Mouse (Mus musculus): ENCODE measurements around the gene Cabin1. TPM values are rescaled to one million over a fixed set of nuclear protein-coding genes. Genes with fewer than 3 reads are reported as not detected.

The Cabin1 gene
- total and polyA plus RNA-seq, 3 experiments, result 27.2 to 115 (median 54.9) TPM

- H3K27ac ChIP-seq (ENCODE audit: control insufficient read depth, low read depth, low read length), result no peak overlapping the region
- TF ChIP-seq ZNF384 (IDR thresholded peaks at IDR 0.05; ENCODE audit: low read depth, low read length) (no peak), CTCF (IDR thresholded peaks at IDR 0.05 in 2 of 3, conservative IDR thresholded peaks at IDR 0.05 in 1 of 3; ENCODE audit: control insufficient read depth in 1 of 3, insufficient read depth in 1 of 3, low read depth in 2 of 3, low read length in 3 of 3, poor library complexity in 1 of 3, severe bottlenecking in 1 of 3) (peak in 1 of 3 experiments; percentile 13; a peak in 1 of 6 replicates)
- peak; percentile 38 for DNase-seq (ENCODE audit: low read depth, low spot score)
- peaks cover 32% of the 10 kb centered on the region for H3K79me2 ChIP-seq (ENCODE audit: control insufficient read depth, insufficient read depth, low read length, poor library complexity)
- no peaks in the 10 kb centered on the region for H3K9me3 ChIP-seq (replicated peaks; ENCODE audit: insufficient read depth, low read length)
- peaks cover 0 to 8% of the 10 kb centered on the region in 2 experiments; a peak in 2 of 4 replicates for H3K4me1 ChIP-seq (ENCODE audit: control insufficient read depth in 1 of 2, insufficient read depth in 2 of 2, low read length in 2 of 2)
- H3K36me3 ChIP-seq (ENCODE audit: control insufficient read depth in 1 of 2, insufficient read depth in 2 of 2, low read length in 2 of 2), result peaks cover 5 to 12% of the 10 kb centered on the region in 2 experiments
- no peak overlapping the region for H3K9ac ChIP-seq (ENCODE audit: control insufficient read depth, low read depth, low read length, poor library complexity, severe bottlenecking)
- H3K27me3 ChIP-seq (ENCODE audit: control insufficient read depth in 1 of 2, insufficient read depth in 2 of 2, low read length in 2 of 2), result no peaks in the 10 kb centered on the region
- H3K4me3 ChIP-seq (ENCODE audit: control insufficient read depth in 1 of 2, insufficient read depth in 1 of 2, low read depth in 2 of 2, low read length in 2 of 2), result no peak overlapping the region
These were observed 3.8 kb downstream of the Cabin1 start for GRCm38 (mm10) chr10:75760311-75760710.

GRCm38 (mm10) chr10:75756719-75757118 lies 7.4 kb downstream of the Cabin1 start:
- peaks cover 2 to 8% of the 10 kb centered on the region in 2 experiments for H3K36me3 ChIP-seq (ENCODE audit: control insufficient read depth in 1 of 2, insufficient read depth in 2 of 2, low read length in 2 of 2)
- TF ChIP-seq ELF1 (IDR thresholded peaks at IDR 0.05; ENCODE audit: low read depth, low read length) (no peak), MAFK (IDR thresholded peaks at IDR 0.05; ENCODE audit: borderline replicate concordance, low read depth, low read length) (no peak), NRF1 (IDR thresholded peaks at IDR 0.05; ENCODE audit: insufficient read depth, low read depth, low read length, poor library complexity, severe bottlenecking) (no peak), NELFE (IDR thresholded peaks at IDR 0.05; ENCODE audit: low read depth, low read length) (no peak), GATA1 (IDR thresholded peaks at IDR 0.05; ENCODE audit: low read depth, low read length) (no peak), TCF12 (IDR thresholded peaks at IDR 0.05; ENCODE audit: low read depth, low read length) (no peak), CHD1 (IDR thresholded peaks at IDR 0.05; ENCODE audit: low read depth, low read length) (no peak), POLR2A (IDR thresholded peaks at IDR 0.05; ENCODE audit: control insufficient read depth in 1 of 2, insufficient read depth in 1 of 2, low read depth in 1 of 2, low read length in 2 of 2, poor library complexity in 1 of 2) (no peak), GABPA (IDR thresholded peaks at IDR 0.05; ENCODE audit: low read depth, low read length) (no peak), ZC3H11A (IDR thresholded peaks at IDR 0.05; ENCODE audit: low read depth, low read length) (no peak), JUND (IDR thresholded peaks at IDR 0.05; ENCODE audit: low read depth, low read length) (no peak)
- no peak for DNase-seq (ENCODE audit: low read depth, low spot score)

DNA sequence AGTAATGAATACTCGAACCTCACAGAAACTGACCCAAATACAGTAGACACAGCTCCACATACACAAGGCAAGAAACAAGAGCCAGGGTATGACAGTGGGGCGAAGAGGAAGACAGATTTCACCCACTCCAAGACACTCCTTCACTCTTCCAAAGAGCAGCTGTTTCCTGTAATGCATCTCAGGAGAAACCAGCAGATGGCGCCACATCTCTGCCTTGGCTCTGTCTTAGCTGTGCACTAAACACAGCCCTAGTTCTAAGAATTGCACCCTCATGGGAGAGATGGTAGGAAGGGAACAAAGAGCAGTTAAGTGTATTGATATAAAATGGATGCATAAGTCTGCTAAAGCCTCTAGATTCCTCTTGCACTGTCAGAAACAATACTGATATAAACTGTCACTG lies 20.1 kb downstream of the Cabin1 start:
- H3K9ac ChIP-seq (ENCODE audit: control insufficient read depth, low read depth, low read length, poor library complexity, severe bottlenecking), result no peak overlapping the region
- no peaks in the 10 kb centered on the region for H3K4me1 ChIP-seq (ENCODE audit: control insufficient read depth in 1 of 2, insufficient read depth in 2 of 2, low read length in 2 of 2)
- peaks cover 0 to 17% of the 10 kb centered on the region in 2 experiments; a peak in 2 of 4 replicates for H3K36me3 ChIP-seq (ENCODE audit: control insufficient read depth in 1 of 2, insufficient read depth in 2 of 2, low read length in 2 of 2)
- DNase-seq (ENCODE audit: low read depth, low spot score), result peak; percentile 78
- H3K9me3 ChIP-seq (replicated peaks; ENCODE audit: insufficient read depth, low read length), result no peaks in the 10 kb centered on the region
- no peak overlapping the region for H3K27ac ChIP-seq (ENCODE audit: control insufficient read depth, low read depth, low read length)
- no peaks in the 10 kb centered on the region for H3K27me3 ChIP-seq (ENCODE audit: control insufficient read depth in 1 of 2, insufficient read depth in 2 of 2, low read length in 2 of 2)
- no peaks in the 10 kb centered on the region for H3K79me2 ChIP-seq (ENCODE audit: control insufficient read depth, insufficient read depth, low read length, poor library complexity)
- H3K4me3 ChIP-seq (ENCODE audit: control insufficient read depth in 1 of 2, insufficient read depth in 1 of 2, low read depth in 2 of 2, low read length in 2 of 2), result no peak overlapping the region
- TF ChIP-seq BHLHE40 (IDR thresholded peaks at IDR 0.05; ENCODE audit: borderline replicate concordance, low read depth, low read length) (no peak), CTCF (IDR thresholded peaks at IDR 0.05 in 2 of 3, conservative IDR thresholded peaks at IDR 0.05 in 1 of 3; ENCODE audit: control insufficient read depth in 1 of 3, insufficient read depth in 1 of 3, low read depth in 2 of 3, low read length in 3 of 3, poor library complexity in 1 of 3, severe bottlenecking in 1 of 3) (peak; percentile 87 to 96 (median 95)), TBP (IDR thresholded peaks at IDR 0.05; ENCODE audit: low read depth, low read length) (no peak), MYC (IDR thresholded peaks at IDR 0.05; ENCODE audit: low read depth, low read length) (no peak), MXI1 (IDR thresholded peaks at IDR 0.05; ENCODE audit: low read depth, low read length) (no peak), POLR2AphosphoS5 (IDR thresholded peaks at IDR 0.05; ENCODE audit: borderline replicate concordance, low read depth, low read length) (no peak), HCFC1 (IDR thresholded peaks at IDR 0.05; ENCODE audit: low read depth, low read length) (no peak), SIN3A (IDR thresholded peaks at IDR 0.05; ENCODE audit: low read length) (peak; percentile 41), RAD21 (IDR thresholded peaks at IDR 0.05; ENCODE audit: low read depth, low read length) (peak; percentile 79), ZNF384 (IDR thresholded peaks at IDR 0.05; ENCODE audit: low read depth, low read length) (peak; percentile 77), MAFK (IDR thresholded peaks at IDR 0.05; ENCODE audit: borderline replicate concordance, low read depth, low read length) (no peak), GATA1 (IDR thresholded peaks at IDR 0.05; ENCODE audit: low read depth, low read length) (no peak), ZKSCAN1 (IDR thresholded peaks at IDR 0.05; ENCODE audit: low read depth, low read length) (no peak), KAT2A (conservative IDR thresholded peaks at IDR 0.05; ENCODE audit: low read depth, low read length) (no peak), USF2 (IDR thresholded peaks at IDR 0.05; ENCODE audit: borderline replicate concordance in 1 of 2, insufficient read depth in 1 of 2, low read depth in 1 of 2, low read length in 2 of 2) (no peak), NRF1 (IDR thresholded peaks at IDR 0.05; ENCODE audit: insufficient read depth, low read depth, low read length, poor library complexity, severe bottlenecking) (no peak), TAL1 (IDR thresholded peaks at IDR 0.05; ENCODE audit: low read length) (no peak)

More at GRCm38 (mm10) chr10:75756719-75757118, 7.4 kb downstream of the Cabin1 start:
- Histone ChIP-seq H3K27me3 (ENCODE audit: control insufficient read depth in 1 of 2, insufficient read depth in 2 of 2, low read length in 2 of 2) (no peaks in the 10 kb centered on the region), H3K9me3 (replicated peaks; ENCODE audit: insufficient read depth, low read length) (no peaks in the 10 kb centered on the region), H3K4me1 (ENCODE audit: control insufficient read depth in 1 of 2, insufficient read depth in 2 of 2, low read length in 2 of 2) (no peaks in the 10 kb centered on the region), H3K4me3 (ENCODE audit: control insufficient read depth in 1 of 2, insufficient read depth in 1 of 2, low read depth in 2 of 2, low read length in 2 of 2) (no peak overlapping the region), H3K27ac (ENCODE audit: control insufficient read depth, low read depth, low read length) (no peak overlapping the region), H3K9ac (ENCODE audit: control insufficient read depth, low read depth, low read length, poor library complexity, severe bottlenecking) (no peak overlapping the region), H3K79me2 (ENCODE audit: control insufficient read depth, insufficient read depth, low read length, poor library complexity) (peaks cover 17% of the 10 kb centered on the region)
